ENCODE assay signal across 8 mouse cellular contexts in the genomic region with DNA sequence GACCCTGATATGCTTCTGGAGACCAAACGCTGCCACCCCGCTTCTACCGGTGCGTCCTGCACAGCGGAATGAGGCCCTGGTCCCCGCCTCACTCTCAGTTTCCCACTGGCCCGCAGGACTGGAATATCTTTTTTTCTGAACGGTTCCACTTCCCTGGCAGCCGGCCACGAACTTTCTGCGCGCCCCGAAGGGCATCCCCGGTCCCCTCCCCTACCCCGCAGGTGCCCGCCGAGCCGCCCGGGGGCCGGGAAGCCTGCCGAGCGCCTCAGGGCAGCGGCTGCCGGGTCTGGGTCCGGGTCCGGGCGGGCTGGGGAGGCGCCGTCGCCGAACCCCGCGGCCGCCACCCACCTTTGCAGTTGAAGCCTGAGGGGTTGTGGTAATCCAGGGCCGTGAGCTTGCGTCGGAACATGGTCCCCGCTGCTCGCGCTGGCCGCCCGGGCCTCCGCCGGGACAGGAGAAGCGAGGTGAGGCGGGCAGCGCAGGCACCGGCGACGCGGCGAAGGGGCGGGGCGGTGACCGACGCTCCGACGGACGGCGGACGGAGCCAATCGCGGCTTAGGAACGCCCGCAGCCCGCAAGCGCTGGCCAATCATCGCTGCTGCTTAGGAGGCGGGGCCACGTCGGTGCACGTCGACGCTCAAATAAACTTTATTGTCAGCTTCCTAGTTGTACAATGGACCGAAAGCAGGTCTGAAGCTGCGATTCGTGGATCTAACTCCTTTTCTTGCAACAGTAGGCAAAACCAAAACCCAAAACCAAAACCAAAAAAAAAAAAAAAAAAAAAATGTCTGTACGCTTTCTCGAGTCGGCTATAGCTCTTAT. TPM values are rescaled to one million over a fixed set of nuclear protein-coding genes. Genes with fewer than 3 reads are reported as not detected.
DNase-seq lines count a peak whose midpoint lies in the region; ATAC-seq and TF ChIP-seq lines count a peak whose summit lies in the region.

A gene (minus strand): TSS at position 504 of the 822 bp plus-strand sequence.

- DNase-seq in heart, postnatal 10 days = peak; percentile 95
- peak; percentile 70 for DNase-seq in large intestine, adult 2 months (ENCODE audit: low read depth, low spot score)
- DNase-seq in liver, postnatal 0 days = peak; percentile 95
- peak; percentile 97 for DNase-seq in testis, postnatal 10 days (ENCODE audit: low spot score)

- H3K4me3 ChIP-seq in ES-Bruce4 (ENCODE audit: low read depth, low read length) = peak within 1 kb of the TSS; percentile 93
- peak within 1 kb of the TSS; percentile 87 for H3K4me3 ChIP-seq in forebrain, embryonic 13.5 days
- H3K4me3 ChIP-seq in liver, postnatal 0 days (ENCODE audit: low read depth, low read length) = peak within 1 kb of the TSS; percentile 83
- peak within 1 kb of the TSS; percentile 95 for H3K4me3 ChIP-seq in neural tube, embryonic 14.5 days (ENCODE audit: low read depth, low read length)

- no peak for TF ChIP-seq CTCF in ES-Bruce4 (IDR thresholded peaks at IDR 0.05; ENCODE audit: low read depth, low read length)
- 0 out of 2 replicates have a peak, but pooled peaks have one; percentile 5 for TF ChIP-seq CTCF in liver, postnatal 0 days (IDR thresholded peaks at IDR 0.05; ENCODE audit: low read depth)

- under 1% methylated on average over 80 of the region's 80 CpGs for WGBS in forebrain, embryonic 13.5 days
- under 1% methylated on average over 80 of the region's 80 CpGs for WGBS in large intestine, adult 2 months
- 1% methylated on average over 76 of the region's 80 CpGs for WGBS in liver, postnatal 0 days (ENCODE audit: insufficient replicate concordance)
- WGBS in neural tube, embryonic 14.5 days = under 1% methylated on average over 79 of the region's 80 CpGs

- peak; percentile 98 for ATAC-seq in cerebellum, adult (ENCODE audit: insufficient number of reproducible peaks, low FRiP score, low TSS enrichment)
- ATAC-seq in forebrain, embryonic 13.5 days = peak; percentile 97
- peak; percentile 100 for ATAC-seq in liver, postnatal 0 days
- peak; percentile 99 for ATAC-seq in neural tube, embryonic 14.5 days (ENCODE audit: low read depth)

- intact Hi-C loops in heart, postnatal 10 days (cut with DNase I) = no loop called here

- H3K27ac ChIP-seq in ES-Bruce4 (ENCODE audit: insufficient read depth, low read length) = no peak within 1 kb of the TSS
- H3K27ac ChIP-seq in forebrain, embryonic 13.5 days = peak within 1 kb of the TSS; percentile 93
- H3K27ac ChIP-seq in liver, postnatal 0 days (ENCODE audit: low read depth) = peak within 1 kb of the TSS; percentile 87
- peak within 1 kb of the TSS; percentile 86 for H3K27ac ChIP-seq in neural tube, embryonic 14.5 days (ENCODE audit: low read depth, low read length)

- peak within 1 kb of the TSS; percentile 82 for H3K9ac ChIP-seq in ES-Bruce4 (ENCODE audit: low read depth, poor library complexity, severe bottlenecking)
- H3K9ac ChIP-seq in forebrain, embryonic 13.5 days = peak within 1 kb of the TSS; percentile 96
- peak within 1 kb of the TSS; percentile 90 for H3K9ac ChIP-seq in liver, postnatal 0 days (replicated peaks)
- peak within 1 kb of the TSS; percentile 84 for H3K9ac ChIP-seq in neural tube, embryonic 14.5 days (replicated peaks; ENCODE audit: low read depth, low read length)

- H3K36me3 ChIP-seq in ES-Bruce4 (ENCODE audit: control insufficient read depth, insufficient read depth, low read length, poor library complexity, severe bottlenecking) = peaks cover 30% of the 10 kb centered on the region
- peaks cover 30% of the 10 kb centered on the region for H3K36me3 ChIP-seq in forebrain, embryonic 13.5 days (ENCODE audit: poor library complexity, severe bottlenecking)
- H3K36me3 ChIP-seq in liver, postnatal 0 days (replicated peaks; ENCODE audit: insufficient read depth, low read length) = peaks cover 9% of the 10 kb centered on the region
- H3K36me3 ChIP-seq in neural tube, embryonic 14.5 days (ENCODE audit: control insufficient read depth, insufficient read depth, low read length) = no peaks in the 10 kb centered on the region

- no peaks in the 10 kb centered on the region for H3K4me1 ChIP-seq in ES-Bruce4 (ENCODE audit: control insufficient read depth, insufficient read depth, low read length)
- peaks cover 44% of the 10 kb centered on the region for H3K4me1 ChIP-seq in forebrain, embryonic 13.5 days
- no peaks in the 10 kb centered on the region for H3K4me1 ChIP-seq in liver, postnatal 0 days (ENCODE audit: insufficient read depth)
- peaks cover 16% of the 10 kb centered on the region for H3K4me1 ChIP-seq in neural tube, embryonic 14.5 days (ENCODE audit: control insufficient read depth, insufficient read depth, low read length)

- peak; percentile 18 for TF ChIP-seq POLR2A in ES-Bruce4 (IDR thresholded peaks at IDR 0.05; ENCODE audit: insufficient read depth, low read length)

- no peaks in the 10 kb centered on the region for H3K27me3 ChIP-seq in ES-Bruce4 (ENCODE audit: control insufficient read depth, insufficient read depth, low read length, poor library complexity, severe bottlenecking)
- no peaks in the 10 kb centered on the region for H3K27me3 ChIP-seq in forebrain, embryonic 13.5 days
- H3K27me3 ChIP-seq in liver, postnatal 0 days (ENCODE audit: insufficient read depth, low read length) = no peaks in the 10 kb centered on the region
- no peaks in the 10 kb centered on the region for H3K27me3 ChIP-seq in neural tube, embryonic 14.5 days (ENCODE audit: control insufficient read depth, insufficient read depth, low read length)

- peak within 1 kb of the TSS; percentile 86 for H3K4me2 ChIP-seq in forebrain, embryonic 13.5 days
- peak within 1 kb of the TSS; percentile 84 for H3K4me2 ChIP-seq in liver, postnatal 0 days (ENCODE audit: low read depth, low read length)
- peak within 1 kb of the TSS; percentile 86 for H3K4me2 ChIP-seq in neural tube, embryonic 14.5 days (ENCODE audit: low read depth, low read length)

- H3K9me3 ChIP-seq in ES-Bruce4 (replicated peaks; ENCODE audit: control insufficient read depth, insufficient read depth, low read length, poor library complexity, severe bottlenecking) = no peaks in the 10 kb centered on the region
- H3K9me3 ChIP-seq in forebrain, embryonic 13.5 days (replicated peaks) = peaks cover 4% of the 10 kb centered on the region; the same call in 1 of the 2 replicates
- H3K9me3 ChIP-seq in liver, postnatal 0 days (ENCODE audit: low read length) = no peaks in the 10 kb centered on the region
- no peaks in the 10 kb centered on the region for H3K9me3 ChIP-seq in neural tube, embryonic 14.5 days (ENCODE audit: control insufficient read depth, low read length)

- TF ChIP-seq EP300 in ES-Bruce4 (IDR thresholded peaks at IDR 0.05; ENCODE audit: insufficient read depth, low read depth, low read length) = no peak
- peak; percentile 45; the same call in 1 of the 2 replicates for TF ChIP-seq EP300 in liver, postnatal 0 days (IDR thresholded peaks at IDR 0.05; ENCODE audit: low read depth)

RNA-seq across cellular contexts. Expression of the gene that starts here (rescaled TPM):
- 242 and 246 TPM in 2 replicates for polyA plus RNA-seq in ES-Bruce4 (2011; ENCODE audit: insufficient read depth, insufficient read length, low read depth, missing spikeins)
- polyA plus RNA-seq in forebrain, embryonic 13.5 days (2015; fragmentation: Nextera tagmentation; extraction: Ambion mirVana) = 258 and 265 TPM in 2 replicates
- total RNA-seq in heart, postnatal 10 days (2021) = 10 to 100 TPM; 75.5 to 77.7 TPM
- polyA plus RNA-seq in large intestine, adult 2 months (2012; rRNA removed) = 34.3 and 36.9 TPM in 2 replicates
- 100 and 106 TPM in 2 replicates for polyA plus RNA-seq in liver, postnatal 0 days (2015; fragmentation: Nextera tagmentation; extraction: Ambion mirVana)
- 162 and 187 TPM in 2 replicates for polyA plus RNA-seq in neural tube, embryonic 14.5 days (2014; fragmentation: Nextera tagmentation; extraction: Ambion mirVana)
